Mouse (Mus musculus) liver, embryonic 14.5 days (tissue): ENCODE results near the gene Slc9a3. TPM values are rescaled to one million over a fixed set of nuclear protein-coding genes. Genes with fewer than 3 reads are reported as not detected.

Experiments used
- ATAC-seq: fragments of 200-750 bp; cut with Nextera tagmentation; 2 replicates; pipeline ENCODE4 v1.8.0; 2017; ENCODE audit warnings: moderate number of reproducible peaks, mild to moderate bottlenecking, moderate library complexity; ENCODE audit not compliant: insufficient read depth
- DNase-seq, 3 experiments: peaks; one replicate each; pipeline ENCODE4 v3.0.0-alpha.2; 2012 to 2013; ENCODE audit warnings: low read depth in 3 of 3, low spot score in 3 of 3
- H3K27ac ChIP-seq: fragments of 300-500 bp; sonication (generic); 2 replicates; pipeline ENCODE4 v1.5.1; 2014; ENCODE audit warnings: moderate library complexity, mild to moderate bottlenecking, control low read depth, inconsistent platforms
- H3K27me3 ChIP-seq: fragments of 300-500 bp; sonication (generic); 2 replicates; pipeline ENCODE4 v1.6.1; 2014; ENCODE audit warnings: mild to moderate bottlenecking, low read length, moderate library complexity; ENCODE audit not compliant: control insufficient read depth, insufficient read depth
- H3K36me3 ChIP-seq: fragments of 300-500 bp; sonication (generic); replicated peaks from 2 replicates; pipeline ENCODE4 v1.6.1; 2014; ENCODE audit warnings: low read depth; ENCODE audit not compliant: control insufficient read depth, insufficient read depth
- H3K4me1 ChIP-seq, 2 experiments: fragments of 200-500 bp in 1 of 2; fragments of 300-500 bp in 1 of 2; sonication (generic) in 1 of 2; replicated peaks; 2 replicates each; pipeline ENCODE4 v1.6.1; 2012 to 2014; ENCODE audit warnings: antibody characterized with exemption in 1 of 2, inconsistent platforms in 1 of 2, low read length in 1 of 2; ENCODE audit not compliant: control insufficient read depth in 2 of 2, insufficient read depth in 2 of 2
- H3K4me2 ChIP-seq: fragments of 300-500 bp; sonication (generic); 2 replicates; pipeline ENCODE4 v1.6.1; 2014; ENCODE audit warnings: low read depth, mild to moderate bottlenecking, control low read depth, moderate library complexity
- H3K4me3 ChIP-seq, 2 experiments: fragments of 200-500 bp in 1 of 2; fragments of 300-500 bp in 1 of 2; sonication (generic) in 1 of 2; 2 replicates each; pipeline ENCODE4 v1.5.1; 2012 to 2014; ENCODE audit warnings: low read depth in 2 of 2, low read length in 2 of 2, mild to moderate bottlenecking in 2 of 2, control low read depth in 1 of 2, inconsistent platforms in 1 of 2, moderate library complexity in 1 of 2; ENCODE audit not compliant: insufficient read depth in 1 of 2
- H3K9ac ChIP-seq: fragments of 300-500 bp; sonication (generic); replicated peaks from 2 replicates; pipeline ENCODE4 v1.6.1; 2014; ENCODE audit warnings: mild to moderate bottlenecking, control low read depth, moderate library complexity
- H3K9me3 ChIP-seq: fragments of 300-500 bp; sonication (generic); 2 replicates; pipeline ENCODE4 v1.6.1; 2016; ENCODE audit warnings: low read length, mixed read lengths; ENCODE audit not compliant: control insufficient read depth
- CTCF ChIP-seq: IDR thresholded peaks from 2 replicates; pipeline ENCODE4 v1.5.1; 2016; ENCODE audit warnings: antibody characterized with exemption, low read depth, control low read depth
- EP300 ChIP-seq: IDR thresholded peaks from 2 replicates; pipeline ENCODE4 v1.6.1; 2016; ENCODE audit warnings: antibody characterized with exemption, low read depth
- WGBS: fragments of 180-500 bp; shearing (Covaris S2); extraction: QIAGEN DNeasy Blood & Tissue Kit; methylation state at CpG from one replicate; pipeline ENCODE4 v1.1.7; 2014; ENCODE audit not compliant: insufficient replicate concordance; 5-methylcytosine and 5-hydroxymethylcytosine counted together
- polyA plus RNA-seq, 2 experiments: library from polyadenylated mRNA; depleted of rRNA in 1 of 2; stranded (reverse) in 1 of 2; unstranded in 1 of 2; fragments of >200 nt; fragmentation: Nextera tagmentation in 1 of 2; extraction: Ambion mirVana in 1 of 2; gene quantifications; 2 replicates each; pipeline versions ENCODE4 v1.2.1 to v1.2.3; 2012 to 2014

Gene Slc9a3
- polyA plus RNA-seq, 2 experiments = not detected

- ATAC-seq (peak; percentile 44; the same call in 1 of the 2 replicates), DNase-seq (no peak)
- peak overlapping the region; percentile 40 for H3K9ac ChIP-seq
- H3K4me1 ChIP-seq = peaks cover 0 to 9% of the 10 kb centered on the region in 2 experiments; a peak in 2 of 4 replicates
- no peaks in the 10 kb centered on the region; the same call in 1 of the 2 replicates for H3K36me3 ChIP-seq
- H3K27me3 ChIP-seq = no peaks in the 10 kb centered on the region
- H3K27ac ChIP-seq = no peak overlapping the region
- 9% methylated on average over 9 of the region's 9 CpGs for WGBS
- no peaks in the 10 kb centered on the region for H3K9me3 ChIP-seq
- H3K4me2 ChIP-seq = peak overlapping the region; percentile 68
- peak overlapping the region; percentile 41 to 42 for H3K4me3 ChIP-seq
- no peak for TF ChIP-seq CTCF
- TF ChIP-seq EP300 = no peak
Observed at GRCm38 (mm10) chr13:74167057-74167413, 45.8 kb downstream of the Slc9a3 start.

GRCm38 (mm10) chr13:74167492-74167891, 46.2 kb downstream of the Slc9a3 start:
- TF ChIP-seq EP300 = no peak
- TF ChIP-seq CTCF = no peak
- no peaks in the 10 kb centered on the region; the same call in 1 of the 2 replicates for H3K36me3 ChIP-seq

GRCm38 (mm10) chr13:74169446-74170164, 48.3 kb downstream of the Slc9a3 start:
- Histone ChIP-seq H3K27ac (no peak overlapping the region), H3K27me3 (no peaks in the 10 kb centered on the region), H3K36me3 (peaks cover 3% of the 10 kb centered on the region), H3K9ac (no peak overlapping the region), H3K9me3 (no peaks in the 10 kb centered on the region), H3K4me2 (no peak overlapping the region), H3K4me3 (no peak overlapping the region), H3K4me1 (peaks cover 0 to 9% of the 10 kb centered on the region in 2 experiments; a peak in 2 of 4 replicates)
- TF ChIP-seq CTCF (no peak), EP300 (no peak)
- no peak for DNase-seq
- 76% methylated on average over 10 of the region's 10 CpGs for WGBS
- no peak for ATAC-seq

More at GRCm38 (mm10) chr13:74167492-74167891, 46.2 kb downstream of the Slc9a3 start:
- H3K9me3 ChIP-seq = no peaks in the 10 kb centered on the region
- ATAC-seq (no peak), DNase-seq (no peak)
- no peaks in the 10 kb centered on the region for H3K27me3 ChIP-seq
- no peak overlapping the region for H3K4me3 ChIP-seq
- no peak overlapping the region for H3K27ac ChIP-seq
- H3K4me2 ChIP-seq = no peak overlapping the region
- no peak overlapping the region for H3K9ac ChIP-seq
- 57% methylated on average over 2 of the region's 2 CpGs for WGBS
- peaks cover 0 to 9% of the 10 kb centered on the region in 2 experiments; a peak in 2 of 4 replicates for H3K4me1 ChIP-seq

- Histone ChIP-seq H3K27me3 (no peaks in the 10 kb centered on the region), H3K9ac (no peak overlapping the region), H3K4me3 (no peak overlapping the region), H3K27ac (no peak overlapping the region), H3K36me3 (peaks cover 3% of the 10 kb centered on the region), H3K4me1 (peaks cover 0 to under 1% of the 10 kb centered on the region in 2 experiments; a peak in 1 of 4 replicates), H3K9me3 (no peaks in the 10 kb centered on the region), H3K4me2 (no peak overlapping the region)
- WGBS = 79% methylated on average over 5 of the region's 5 CpGs
- DNase-seq = no peak
- no peak for TF ChIP-seq CTCF
- TF ChIP-seq EP300 = no peak
- ATAC-seq = no peak
Observed at GRCm38 (mm10) chr13:74172036-74172435, 50.8 kb downstream of the Slc9a3 start.

GRCm38 (mm10) chr13:74183011-74183695, 61.9 kb downstream of the Slc9a3 start:
- Histone ChIP-seq H3K27ac (no peak overlapping the region), H3K36me3 (peaks cover 2% of the 10 kb centered on the region; the same call in 1 of the 2 replicates), H3K27me3 (no peaks in the 10 kb centered on the region), H3K9ac (no peak overlapping the region), H3K4me1 (no peaks in the 10 kb centered on the region), H3K9me3 (no peaks in the 10 kb centered on the region), H3K4me2 (no peak overlapping the region), H3K4me3 (no peak overlapping the region)
- WGBS = 78% methylated on average over 5 of the region's 5 CpGs
- no peak for ATAC-seq
- TF ChIP-seq EP300 = no peak
- no peak for TF ChIP-seq CTCF
- DNase-seq = no peak
